Mouse (Mus musculus) ovary, postnatal 14 days (tissue): ENCODE data around the gene Adgrl1.

ENCODE experiments used
- DNase-seq: peaks from one replicate; pipeline ENCODE4 v3.0.0; 2022; ENCODE audit warnings: low spot score

Gene Adgrl1

GRCm38 (mm10) chr8:83990170-83990569 is 90.3 kb downstream of the Adgrl1 start:
- DNase-seq = no peak
